Mouse (Mus musculus): ENCODE results near the gene Dlg5. TPM values are rescaled to one million over a fixed set of nuclear protein-coding genes. Genes with fewer than 3 reads are reported as not detected.

Dlg5 gene
- total RNA-seq (2021) = 10 to 100 TPM; 36.7 to 37.3 TPM

GRCm38 (mm10) chr14:24245177-24246081 lies at the start of gene Dlg5:
Gene Dlg5 (minus strand): TSS chr14:24245920.
- peak; percentile 46 to 54 for DNase-seq (ENCODE audit: low spot score in 2 of 2)
- intact Hi-C loops (cut with DNase I) = loop anchor here (2.0 kb wide), 1 partner anchor 63 kb away; no protein-coding TSS in a partner anchor

GRCm38 (mm10) chr14:24293631-24294030 lies 47.9 kb upstream of the Dlg5 start:
- intact Hi-C loops (cut with DNase I) = no loop called here
- no peak for DNase-seq (ENCODE audit: low spot score in 2 of 2)

GRCm38 (mm10) chr14:24292914-24293313 lies 47.2 kb upstream of the Dlg5 start, which contains the start of gene E330034G19Rik:
Gene E330034G19Rik (plus strand): TSS chr14:24293214.
- intact Hi-C loops (cut with DNase I) = no loop called here

GRCm38 (mm10) chr14:24290726-24291125 lies 45.0 kb upstream of the Dlg5 start:
- no peak for DNase-seq (ENCODE audit: low spot score in 2 of 2)
- intact Hi-C loops (cut with DNase I) = no loop called here

More at GRCm38 (mm10) chr14:24292914-24293313, 47.2 kb upstream of the Dlg5 start, which contains the start of gene E330034G19Rik:
- no peak for DNase-seq (ENCODE audit: low spot score in 2 of 2)

GRCm38 (mm10) chr14:24286136-24286535 lies 40.4 kb upstream of the Dlg5 start:
- intact Hi-C loops (cut with DNase I) = no loop called here
- DNase-seq (ENCODE audit: low spot score in 2 of 2) = no peak

- intact Hi-C loops (cut with DNase I) = no loop called here
Measured at GRCm38 (mm10) chr14:24282276-24282675, 36.6 kb upstream of the Dlg5 start.

GRCm38 (mm10) chr14:24281278-24281677 lies 35.6 kb upstream of the Dlg5 start:
- DNase-seq (ENCODE audit: low spot score in 2 of 2) = no peak
- intact Hi-C loops (cut with DNase I) = no loop called here

More at GRCm38 (mm10) chr14:24282276-24282675, 36.6 kb upstream of the Dlg5 start:
- DNase-seq (ENCODE audit: low spot score in 2 of 2) = no peak

GRCm38 (mm10) chr14:24275534-24275933 lies 29.8 kb upstream of the Dlg5 start:
- intact Hi-C loops (cut with DNase I) = loop anchor here (2.0 kb wide), 2 partner anchors 93 to 207 kb away; no protein-coding TSS in a partner anchor
- no peak for DNase-seq (ENCODE audit: low spot score in 2 of 2)

GRCm38 (mm10) chr14:24273575-24273974 lies 27.9 kb upstream of the Dlg5 start:
- DNase-seq (ENCODE audit: low spot score in 2 of 2) = peak; percentile 36 to 48

GRCm38 (mm10) chr14:24269571-24269970 lies 23.9 kb upstream of the Dlg5 start:
- DNase-seq (ENCODE audit: low spot score in 2 of 2) = no peak

More at GRCm38 (mm10) chr14:24273575-24273974, 27.9 kb upstream of the Dlg5 start:
- intact Hi-C loops (cut with DNase I) = no loop called here

GRCm38 (mm10) chr14:24262915-24263314 lies 17.2 kb upstream of the Dlg5 start:
- peak in 1 of 2 experiments; percentile 43 for DNase-seq (ENCODE audit: low spot score in 2 of 2)
- intact Hi-C loops (cut with DNase I) = no loop called here

More at GRCm38 (mm10) chr14:24269571-24269970, 23.9 kb upstream of the Dlg5 start:
- intact Hi-C loops (cut with DNase I) = no loop called here

- no peak for DNase-seq (ENCODE audit: low spot score in 2 of 2)
- intact Hi-C loops (cut with DNase I) = no loop called here
Measured at GRCm38 (mm10) chr14:24262382-24262781, 16.7 kb upstream of the Dlg5 start.

- DNase-seq (ENCODE audit: low spot score in 2 of 2) = no peak
- intact Hi-C loops (cut with DNase I) = no loop called here
Measured at GRCm38 (mm10) chr14:24260391-24260790, 14.7 kb upstream of the Dlg5 start.

GRCm38 (mm10) chr14:24255956-24256355 lies 10.2 kb upstream of the Dlg5 start:
- DNase-seq (ENCODE audit: low spot score in 2 of 2) = no peak
- intact Hi-C loops (cut with DNase I) = no loop called here

GRCm38 (mm10) chr14:24253611-24254202 lies 8.0 kb upstream of the Dlg5 start:
- intact Hi-C loops (cut with DNase I) = no loop called here
- no peak for DNase-seq (ENCODE audit: low spot score in 2 of 2)

GRCm38 (mm10) chr14:24251326-24251725 lies 5.6 kb upstream of the Dlg5 start:
- DNase-seq (ENCODE audit: low spot score in 2 of 2) = no peak
- intact Hi-C loops (cut with DNase I) = no loop called here

GRCm38 (mm10) chr14:24249926-24250325 lies 4.2 kb upstream of the Dlg5 start:
- intact Hi-C loops (cut with DNase I) = no loop called here
- DNase-seq (ENCODE audit: low spot score in 2 of 2) = no peak

GRCm38 (mm10) chr14:24244330-24245176 lies 1.2 kb downstream of the Dlg5 start:
- peak; percentile 37 to 39 for DNase-seq (ENCODE audit: low spot score in 2 of 2)
- intact Hi-C loops (cut with DNase I) = loop anchor here (2.0 kb wide), 1 partner anchor 62 kb away; no protein-coding TSS in a partner anchor

GRCm38 (mm10) chr14:24242016-24242415 lies 3.7 kb downstream of the Dlg5 start:
- no peak for DNase-seq (ENCODE audit: low spot score in 2 of 2)
- intact Hi-C loops (cut with DNase I) = no loop called here

Data from left cerebral cortex, postnatal 25 days (tissue).